Mouse (Mus musculus) liver, embryonic 14.5 days (tissue): Measurements from ENCODE around the gene Srrm1.

Experiments used
- CTCF ChIP-seq: IDR thresholded peaks from 2 replicates; pipeline ENCODE4 v1.5.1; 2016; ENCODE audit warnings: antibody characterized with exemption, low read depth, control low read depth
- EP300 ChIP-seq: IDR thresholded peaks from 2 replicates; pipeline ENCODE4 v1.6.1; 2016; ENCODE audit warnings: antibody characterized with exemption, low read depth

DNA sequence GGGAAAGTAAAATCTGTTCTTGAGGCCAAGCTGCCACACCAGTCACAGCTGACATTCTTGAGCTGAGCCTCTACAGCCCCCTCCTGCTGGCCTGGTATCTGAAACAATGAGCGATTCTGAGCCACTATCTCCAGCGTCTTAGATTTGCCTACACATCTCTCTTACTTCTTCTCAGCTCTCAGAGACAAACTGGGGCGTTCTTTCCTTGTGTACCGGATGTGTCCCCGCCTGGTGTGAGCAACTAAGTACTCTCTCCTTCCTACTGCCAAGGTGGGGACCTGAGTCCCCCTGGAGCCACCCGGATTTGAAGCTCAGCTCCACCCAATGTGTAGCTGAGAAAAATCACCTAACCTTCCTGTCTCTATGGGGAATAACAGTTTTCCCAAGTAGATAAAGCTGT lies 61.3 kb downstream of the Srrm1 start:
- TF ChIP-seq CTCF: no peak
- no peak for TF ChIP-seq EP300
